Mouse (Mus musculus): Measurements from ENCODE around the gene Selenot.

Gene Selenot

GRCm38 (mm10) chr3:58636406-58637295, 60.2 kb downstream of the Selenot start, which contains the start of gene Erich6:
Erich6 (minus strand) TSS chr3:58637207.
- DNase-seq (ENCODE audit: low spot score), result no peak

Measured in layer of hippocampus, adult 9-10 months (tissue).